Mouse (Mus musculus) liver, postnatal 0 days (tissue): Measurements from ENCODE around the gene Usp30.

ENCODE experiments used
- CTCF ChIP-seq: sonication (generic); IDR thresholded peaks from 2 replicates; pipeline ENCODE4 v1.5.1; 2016; ENCODE audit warnings: antibody characterized with exemption, low read depth
- EP300 ChIP-seq: IDR thresholded peaks from 2 replicates; pipeline ENCODE4 v1.6.1; 2016; ENCODE audit warnings: antibody characterized with exemption, low read depth, mild to moderate bottlenecking

- TF ChIP-seq CTCF (0 out of 2 replicates have a peak, but pooled peaks have one; percentile 4), EP300 (no peak)
Measured at GRCm38 (mm10) chr5:114048731-114049308, 16.4 kb upstream of the Usp30 start.
